Mouse (Mus musculus) neural tube, embryonic 11.5 days (tissue): Measurements from ENCODE around the gene Styxl1. TPM values are rescaled to one million over a fixed set of nuclear protein-coding genes. Genes with fewer than 3 reads are reported as not detected.
A peak's percentile ranks its signal among the peaks of the same experiment; 100 is the strongest.

ENCODE experiments used
- ATAC-seq: fragments of 200-750 bp; cut with Nextera tagmentation; 2 replicates; pipeline ENCODE4 v1.8.0; 2017; ENCODE audit warnings: moderate number of reproducible peaks, mild to moderate bottlenecking, moderate TSS enrichment, moderate library complexity; ENCODE audit not compliant: insufficient read depth, low FRiP score, low TSS enrichment
- DNase-seq: peaks from one replicate; pipeline ENCODE4 v3.0.0-alpha.2; 2015; ENCODE audit warnings: low spot score
- H3K27ac ChIP-seq: fragments of 300-500 bp; sonication (generic); 2 replicates; pipeline ENCODE4 v1.5.1; 2014; ENCODE audit warnings: low read depth, mild to moderate bottlenecking, low read length
- H3K27me3 ChIP-seq: fragments of 300-500 bp; sonication (generic); 2 replicates; pipeline ENCODE4 v1.6.1; 2014; ENCODE audit warnings: mild to moderate bottlenecking, low read length, mixed read lengths; ENCODE audit not compliant: control insufficient read depth, insufficient read depth
- H3K36me3 ChIP-seq: fragments of 300-500 bp; sonication (generic); 2 replicates; pipeline ENCODE4 v1.6.1; 2014; ENCODE audit warnings: mild to moderate bottlenecking, low read length, moderate library complexity, mixed read lengths; ENCODE audit not compliant: control insufficient read depth, insufficient read depth
- H3K4me1 ChIP-seq: fragments of 300-500 bp; sonication (generic); 2 replicates; pipeline ENCODE4 v1.6.1; 2014; ENCODE audit warnings: low read length, mixed read lengths; ENCODE audit not compliant: control insufficient read depth, insufficient read depth
- H3K4me2 ChIP-seq: fragments of 300-500 bp; sonication (generic); 2 replicates; pipeline ENCODE4 v1.6.1; 2014; ENCODE audit warnings: low read depth, mild to moderate bottlenecking, moderate library complexity
- H3K4me3 ChIP-seq: fragments of 300-500 bp; sonication (generic); 2 replicates; pipeline ENCODE4 v1.5.1; 2014; ENCODE audit warnings: low read depth, low read length
- H3K9ac ChIP-seq: fragments of 300-500 bp; sonication (generic); 2 replicates; pipeline ENCODE4 v1.6.1; 2014; ENCODE audit warnings: mild to moderate bottlenecking, low read length
- H3K9me3 ChIP-seq: fragments of 300-500 bp; sonication (generic); 2 replicates; pipeline ENCODE4 v1.6.1; 2016; ENCODE audit warnings: low read length; ENCODE audit not compliant: control insufficient read depth
- WGBS: fragments of 180-500 bp; shearing (Covaris S2); extraction: QIAGEN DNeasy Blood & Tissue Kit; methylation state at CpG from one replicate; pipeline ENCODE4 v1.1.7; 2014; 5-methylcytosine and 5-hydroxymethylcytosine counted together
- polyA plus RNA-seq: library from polyadenylated mRNA; unstranded; fragments of >200 nt; fragmentation: Nextera tagmentation; extraction: Ambion mirVana; gene quantifications from 2 replicates; pipeline ENCODE4 v1.2.1, GENCODE M21; 2014

The Styxl1 gene
- polyA plus RNA-seq, 1 experiment from 2014 or later, result not detected

DNA sequence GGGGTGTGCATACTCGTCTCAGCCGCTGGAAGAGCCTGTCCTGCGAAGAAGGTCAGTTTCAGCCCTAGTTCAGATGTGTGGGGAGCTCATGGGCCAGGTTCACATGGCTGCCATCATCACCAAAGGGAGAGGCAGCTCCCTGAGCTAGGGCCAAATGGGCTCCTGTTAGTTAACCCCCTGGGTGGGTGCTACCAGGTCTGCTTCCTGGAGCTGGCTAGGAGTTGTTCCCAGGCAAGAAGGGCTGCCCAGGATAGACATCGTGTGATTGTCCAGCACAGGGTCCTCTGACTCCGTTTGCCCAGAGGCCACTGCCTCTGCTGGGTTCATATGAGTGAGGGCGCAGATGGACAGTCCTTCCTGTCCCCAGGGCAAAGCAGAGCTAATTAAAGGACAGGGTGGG, 52.2 kb downstream of the Styxl1 start:
- peak overlapping the region; percentile 50 for H3K4me2 ChIP-seq
- WGBS, result 29% methylated on average over 6 of the region's 6 CpGs
- peak overlapping the region; percentile 95 for H3K27ac ChIP-seq
- peak overlapping the region; percentile 25 for H3K4me3 ChIP-seq
- DNase-seq (no peak), ATAC-seq (no peak)
- H3K9me3 ChIP-seq, result no peaks in the 10 kb centered on the region
- H3K36me3 ChIP-seq, result peaks cover 15% of the 10 kb centered on the region
- peaks cover 30% of the 10 kb centered on the region for H3K4me1 ChIP-seq
- peak overlapping the region; percentile 62 for H3K9ac ChIP-seq
- H3K27me3 ChIP-seq, result no peaks in the 10 kb centered on the region

DNA sequence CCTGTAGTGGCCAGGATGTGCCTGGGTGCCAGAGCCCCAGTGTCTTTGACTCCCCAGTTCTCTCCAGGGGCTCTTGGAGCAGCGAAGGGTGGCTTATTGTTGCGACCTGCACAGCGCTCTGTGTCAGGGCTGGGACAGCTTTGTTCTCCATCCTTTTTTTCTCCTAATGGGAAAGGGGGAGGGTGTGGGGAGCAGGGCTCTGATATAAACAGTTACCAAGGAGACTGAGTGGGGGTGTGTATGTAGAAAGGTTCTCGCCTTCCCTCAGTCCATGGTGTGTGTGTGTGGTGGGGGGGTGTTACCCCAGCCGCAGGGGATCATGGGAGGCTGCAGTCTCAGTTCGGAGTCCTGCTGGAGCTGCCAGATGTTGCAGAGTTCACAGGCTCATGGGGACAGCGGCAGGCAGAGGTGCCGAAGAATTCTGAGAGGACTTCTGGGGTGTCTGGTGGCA, 52.8 kb downstream of the Styxl1 start:
- Histone ChIP-seq H3K4me3 (peak overlapping the region; percentile 25), H3K27me3 (no peaks in the 10 kb centered on the region), H3K9ac (peak overlapping the region; percentile 62), H3K4me2 (peak overlapping the region; percentile 50), H3K36me3 (peaks cover 9% of the 10 kb centered on the region), H3K27ac (peak overlapping the region; percentile 95), H3K4me1 (peaks cover 30% of the 10 kb centered on the region), H3K9me3 (no peaks in the 10 kb centered on the region)
- DNase-seq, result peak; percentile 79
- 8% methylated on average over 8 of the region's 8 CpGs for WGBS
- peak; percentile 89 for ATAC-seq

DNA sequence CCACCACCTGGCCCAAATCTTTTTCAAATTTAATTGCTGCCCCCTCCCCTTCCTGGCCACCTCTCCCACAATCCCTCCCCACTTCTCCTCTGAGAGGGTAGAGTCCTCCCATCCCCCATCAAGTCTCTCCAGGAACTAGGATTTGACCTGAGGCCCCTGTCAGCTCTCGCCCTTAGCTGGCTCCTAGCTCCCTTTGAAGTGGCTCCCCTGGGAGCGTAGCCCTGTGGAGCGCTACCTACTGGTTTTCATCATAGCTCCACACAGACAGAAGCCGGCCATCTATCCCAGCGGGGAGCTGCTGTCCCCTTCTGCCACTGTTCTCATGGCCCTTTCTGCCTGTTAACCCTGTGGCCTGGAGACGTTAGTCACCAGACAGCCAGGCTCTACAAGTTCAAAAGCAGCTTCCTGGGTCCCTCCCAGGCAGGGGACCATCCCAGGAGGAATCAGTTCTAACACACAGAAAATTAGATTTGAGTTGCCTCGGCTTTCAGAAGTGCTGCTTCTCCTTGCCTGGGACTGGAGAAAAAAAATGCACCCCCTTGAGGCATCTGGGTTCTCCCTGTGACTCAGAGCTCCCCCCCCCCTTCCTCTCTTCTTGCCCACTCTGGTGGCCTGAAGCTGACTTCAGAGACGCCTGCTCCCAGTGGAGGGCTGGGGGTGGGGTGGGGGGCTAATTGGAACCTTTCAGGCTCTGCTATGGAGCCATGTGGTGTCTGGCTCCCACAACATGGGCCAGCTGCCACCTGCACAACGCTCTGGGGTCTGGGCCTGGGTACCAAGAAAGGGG, 53.5 kb downstream of the Styxl1 start:
- WGBS, result 8% methylated on average over 9 of the region's 9 CpGs
- DNase-seq (peak; percentile 76), ATAC-seq (peak; percentile 82)
- H3K4me3 ChIP-seq, result no peak overlapping the region
- peak overlapping the region; percentile 50 for H3K4me2 ChIP-seq
- H3K27me3 ChIP-seq, result no peaks in the 10 kb centered on the region
- H3K27ac ChIP-seq, result peak overlapping the region; percentile 95
- no peaks in the 10 kb centered on the region for H3K9me3 ChIP-seq
- H3K4me1 ChIP-seq, result peaks cover 30% of the 10 kb centered on the region
- peaks cover 4% of the 10 kb centered on the region for H3K36me3 ChIP-seq
- peak overlapping the region; percentile 62 for H3K9ac ChIP-seq

DNA sequence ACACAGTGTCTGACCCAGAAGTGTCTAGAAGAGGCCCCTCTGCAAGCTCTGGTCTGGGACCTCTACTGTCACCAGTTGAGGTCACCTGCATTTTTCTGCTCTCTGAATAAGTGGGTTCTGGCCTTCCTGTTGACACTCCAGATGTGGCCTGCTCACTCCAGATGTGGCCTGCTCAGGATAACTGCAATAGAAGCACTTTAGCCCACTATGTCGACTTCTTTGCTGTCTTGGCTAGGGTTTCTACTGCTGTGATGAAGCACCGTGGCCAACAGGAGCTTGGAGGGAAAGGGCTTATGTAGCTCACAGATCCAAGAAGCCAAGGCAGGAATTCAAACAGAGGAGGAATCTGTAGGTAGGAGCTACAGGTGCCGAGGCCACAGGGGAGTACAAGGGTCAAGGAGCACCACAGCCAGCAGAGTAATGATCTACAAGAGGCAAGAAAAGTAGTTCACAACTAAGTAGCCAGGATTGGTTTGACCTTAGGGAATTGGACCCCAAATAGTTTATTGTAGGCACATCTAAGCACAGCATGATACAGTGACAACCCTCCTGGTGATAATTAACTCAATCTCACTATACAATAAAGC, 54.9 kb downstream of the Styxl1 start:
- Histone ChIP-seq H3K4me1 (peaks cover 30% of the 10 kb centered on the region), H3K4me2 (no peak overlapping the region), H3K9me3 (no peaks in the 10 kb centered on the region), H3K4me3 (no peak overlapping the region), H3K27me3 (no peaks in the 10 kb centered on the region), H3K36me3 (peaks cover 5% of the 10 kb centered on the region; the same call in 1 of the 2 replicates), H3K27ac (no peak overlapping the region), H3K9ac (no peak overlapping the region)
- DNase-seq (no peak), ATAC-seq (no peak)
- WGBS, result 63% methylated on average over 3 of the region's 3 CpGs

DNA sequence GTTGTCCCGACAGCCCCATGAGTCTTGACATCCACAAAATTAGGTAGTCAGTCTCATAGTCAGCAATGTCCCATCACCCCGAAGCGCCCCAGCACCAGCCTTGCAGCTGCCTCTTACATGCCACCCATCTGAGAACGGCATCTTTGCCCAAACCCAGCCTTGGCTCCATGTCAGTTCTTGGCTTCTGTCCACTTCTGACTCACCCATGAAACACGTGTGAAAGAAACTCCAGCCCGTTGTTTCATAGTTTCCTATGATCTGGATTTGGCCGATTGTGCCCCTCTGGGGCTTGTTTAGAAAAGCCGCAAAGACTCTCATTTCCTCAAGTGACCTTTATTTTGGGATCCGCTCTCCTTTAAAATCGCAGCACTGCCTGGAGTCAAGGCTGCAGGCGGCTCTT, 56.1 kb downstream of the Styxl1 start:
- Histone ChIP-seq H3K4me3 (no peak overlapping the region), H3K27me3 (no peaks in the 10 kb centered on the region), H3K4me2 (no peak overlapping the region), H3K4me1 (peaks cover 30% of the 10 kb centered on the region), H3K9me3 (no peaks in the 10 kb centered on the region), H3K27ac (no peak overlapping the region), H3K9ac (no peak overlapping the region), H3K36me3 (peaks cover 6% of the 10 kb centered on the region; the same call in 1 of the 2 replicates)
- ATAC-seq (no peak), DNase-seq (no peak)
- WGBS, result 94% methylated on average over 11 of the region's 11 CpGs

DNA sequence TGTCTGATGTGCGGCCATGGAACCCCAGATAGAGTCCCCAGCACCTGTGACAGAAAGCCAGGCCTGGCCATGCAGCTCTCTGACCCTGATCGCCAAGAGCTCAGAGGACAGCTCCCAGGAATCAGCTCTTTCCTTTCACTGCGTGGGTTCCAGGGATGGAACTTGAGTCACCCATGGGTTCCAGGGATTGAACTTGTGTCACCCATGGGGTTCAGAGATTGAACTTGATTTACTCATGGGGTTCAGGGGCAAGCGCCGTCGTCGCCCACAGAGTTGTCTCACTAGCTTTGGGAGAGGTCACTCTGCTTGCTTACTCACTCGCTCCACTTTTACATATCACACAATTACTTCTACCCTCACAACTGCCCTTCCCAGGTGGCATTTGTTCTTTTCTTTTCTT, 57.1 kb downstream of the Styxl1 start:
- WGBS, result 93% methylated on average over 8 of the region's 8 CpGs
- Histone ChIP-seq H3K4me1 (peaks cover 26% of the 10 kb centered on the region), H3K27ac (no peak overlapping the region), H3K9me3 (no peaks in the 10 kb centered on the region), H3K9ac (no peak overlapping the region; the same call in 1 of the 2 replicates), H3K36me3 (peaks cover 6% of the 10 kb centered on the region; the same call in 1 of the 2 replicates), H3K4me3 (no peak overlapping the region), H3K27me3 (no peaks in the 10 kb centered on the region), H3K4me2 (no peak overlapping the region)
- DNase-seq (no peak), ATAC-seq (no peak)

DNA sequence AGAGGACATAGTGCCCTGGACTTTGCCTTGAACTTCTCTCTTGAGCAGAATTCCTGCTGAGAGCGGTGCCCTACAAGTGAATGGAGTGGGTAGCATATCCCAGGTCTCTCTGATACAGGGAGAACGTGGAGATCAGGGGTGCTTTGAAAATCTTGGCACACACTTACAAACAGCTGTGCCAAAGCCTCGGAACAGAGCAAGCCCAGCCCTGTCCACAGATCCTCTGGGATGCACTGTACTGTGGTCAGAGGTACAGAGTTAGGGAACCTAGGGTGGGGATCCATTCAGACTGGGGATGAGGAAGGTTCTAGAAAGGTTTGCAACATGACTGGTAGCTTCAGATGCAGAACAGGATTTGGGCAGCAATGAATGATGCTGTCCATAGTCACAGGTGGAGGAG, 58.1 kb downstream of the Styxl1 start:
- WGBS, result 92% methylated on average over 3 of the region's 3 CpGs
- no peak overlapping the region for H3K4me2 ChIP-seq
- no peak for ATAC-seq
- no peak overlapping the region for H3K4me3 ChIP-seq
- no peak for DNase-seq
- H3K27ac ChIP-seq, result no peak overlapping the region
- H3K9ac ChIP-seq, result no peak overlapping the region
- H3K27me3 ChIP-seq, result no peaks in the 10 kb centered on the region
- peaks cover 9% of the 10 kb centered on the region for H3K36me3 ChIP-seq
- H3K4me1 ChIP-seq, result peaks cover 16% of the 10 kb centered on the region
- no peaks in the 10 kb centered on the region for H3K9me3 ChIP-seq

DNA sequence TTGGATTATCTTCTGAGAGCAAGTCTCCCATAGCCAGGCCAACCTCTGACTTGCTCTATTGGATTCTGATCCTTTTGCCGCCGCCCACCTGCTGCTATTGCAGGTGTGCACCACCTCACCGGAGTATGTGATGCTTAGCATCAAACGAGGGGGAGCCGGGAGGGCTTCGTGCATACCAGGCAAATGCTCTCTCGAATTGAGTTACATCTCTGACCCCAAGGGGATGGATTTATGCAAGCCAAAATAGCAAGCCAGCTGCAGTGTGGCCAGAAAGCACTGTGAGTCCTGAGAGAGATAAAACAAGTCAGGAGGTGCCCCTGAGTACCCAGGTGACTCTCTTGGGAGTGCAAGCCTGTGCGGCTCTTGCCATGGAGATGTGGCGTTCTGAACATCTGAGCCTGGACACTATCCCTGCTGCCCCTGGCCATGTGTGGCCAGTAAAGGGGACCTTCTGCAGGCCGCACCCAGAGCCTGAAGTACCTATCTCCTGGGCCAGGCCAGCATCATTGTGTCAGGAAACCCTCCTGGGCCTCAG, 58.5 kb downstream of the Styxl1 start:
- no peak for ATAC-seq
- WGBS, result 89% methylated on average over 10 of the region's 10 CpGs
- Histone ChIP-seq H3K4me1 (peaks cover 12% of the 10 kb centered on the region), H3K4me2 (no peak overlapping the region), H3K9ac (no peak overlapping the region), H3K4me3 (no peak overlapping the region), H3K27me3 (no peaks in the 10 kb centered on the region), H3K27ac (no peak overlapping the region), H3K9me3 (no peaks in the 10 kb centered on the region), H3K36me3 (peaks cover 9% of the 10 kb centered on the region)
- no peak for DNase-seq
